Mouse (Mus musculus): ENCODE results near the gene Cdc40. TPM values are rescaled to one million over a fixed set of nuclear protein-coding genes. Genes with fewer than 3 reads are reported as not detected.

Cdc40 gene
- 46.9 to 57.9 TPM (median 52.0 TPM) in 4 replicates for total RNA-seq (2023)

GRCm38 (mm10) chr10:40882831-40883643 lies at the start of gene Cdc40, which contains the start of gene Wasf1:
TSS of gene Cdc40 (minus strand) at chr10:40883311.
TSS of gene Wasf1 (plus strand) at chr10:40883475.

Other genes with a start within 250 kb of the Cdc40 start
- gene Mettl24, start 200.0 kb downstream of the Cdc40 start, total RNA-seq (2023), result not detected in 4 replicates
- gene Wasf1, start 164 bp upstream of the Cdc40 start, total RNA-seq (2023), result not detected in 4 replicates
- gene Gpr6, start 189.0 kb upstream of the Cdc40 start, total RNA-seq (2023), result not detected in 4 replicates